ENCODE assay signal across 18 mouse cellular contexts in genomic region chr1:64173708-64174107, GRCm38 (mm10). TPM values are rescaled to one million over a fixed set of nuclear protein-coding genes. Genes with fewer than 3 reads are reported as not detected.
DNase-seq lines count a peak whose midpoint lies in the region; ATAC-seq and TF ChIP-seq lines count a peak whose summit lies in the region.
"Had no signal": no experiment of that assay in that cellular context is flagged by ENCODE, and none has a peak within 500 bp of the region (broad histone marks: within the 10 kb centered on the region; RNA-seq: fewer than 3 reads in every experiment).

No protein-coding gene starts in this region.

- H3K9ac ChIP-seq in neural tube, embryonic 12.5 days: no peak overlapping the region
- H3K9ac ChIP-seq: embryonic facial prominence, embryonic 15.5 days; heart, embryonic 12.5 days; limb, embryonic 13.5 days; liver, embryonic 15.5 days had no signal

- H3K4me3 ChIP-seq in hindbrain, embryonic 10.5 days: no peak overlapping the region
- H3K4me3 ChIP-seq in midbrain, embryonic 10.5 days: no peak overlapping the region
- H3K4me3 ChIP-seq in neural tube, embryonic 12.5 days: no peak overlapping the region
- H3K4me3 ChIP-seq in layer of hippocampus, adult 2 months: no peak overlapping the region
- H3K4me3 ChIP-seq: embryonic facial prominence, embryonic 15.5 days; forebrain, embryonic 10.5 days; heart, embryonic 12.5 days; limb, embryonic 13.5 days; liver, embryonic 15.5 days; myocyte had no signal

- peaks cover 36% of the 10 kb centered on the region for H3K4me1 ChIP-seq in hindbrain, embryonic 10.5 days (replicated peaks)
- peaks cover 35% of the 10 kb centered on the region for H3K4me1 ChIP-seq in midbrain, embryonic 10.5 days
- peaks cover 18% of the 10 kb centered on the region for H3K4me1 ChIP-seq in neural tube, embryonic 12.5 days
- H3K4me1 ChIP-seq: embryonic facial prominence, embryonic 15.5 days; heart, embryonic 12.5 days; liver, embryonic 15.5 days had no signal

- H3K27me3 ChIP-seq in hindbrain, embryonic 10.5 days (ENCODE audit: insufficient read depth, poor library complexity, severe bottlenecking): no peaks in the 10 kb centered on the region
- no peaks in the 10 kb centered on the region for H3K27me3 ChIP-seq in midbrain, embryonic 10.5 days (ENCODE audit: low read depth, poor library complexity, severe bottlenecking)
- H3K27me3 ChIP-seq in neural tube, embryonic 12.5 days (replicated peaks): no peaks in the 10 kb centered on the region
- H3K27me3 ChIP-seq: embryonic facial prominence, embryonic 15.5 days; heart, embryonic 12.5 days; liver, embryonic 15.5 days had no signal

- no peaks in the 10 kb centered on the region for H3K36me3 ChIP-seq in hindbrain, embryonic 10.5 days
- no peaks in the 10 kb centered on the region for H3K36me3 ChIP-seq in midbrain, embryonic 10.5 days
- H3K36me3 ChIP-seq in neural tube, embryonic 12.5 days: no peaks in the 10 kb centered on the region
- H3K36me3 ChIP-seq: embryonic facial prominence, embryonic 15.5 days; forebrain, embryonic 10.5 days; heart, embryonic 12.5 days; limb, embryonic 13.5 days; liver, embryonic 15.5 days had no signal

- ATAC-seq in neural tube, embryonic 12.5 days (ENCODE audit: low FRiP score, low read depth): peak; percentile 85; the same call in 1 of the 2 replicates
- ATAC-seq: intestine, embryonic 16.5 days; lung, postnatal 0 days had no signal

- 0 out of 2 replicates have a peak, but pooled peaks cover 6% of the 10 kb centered on the region for H3K9me3 ChIP-seq in hindbrain, embryonic 10.5 days
- no peaks in the 10 kb centered on the region for H3K9me3 ChIP-seq in midbrain, embryonic 10.5 days (replicated peaks)
- no peaks in the 10 kb centered on the region for H3K9me3 ChIP-seq in neural tube, embryonic 12.5 days
- H3K9me3 ChIP-seq: embryonic facial prominence, embryonic 15.5 days; heart, embryonic 12.5 days; limb, embryonic 13.5 days; liver, embryonic 15.5 days had no signal

- no peak for TF ChIP-seq CTCF in layer of hippocampus, adult 2 months (conservative IDR thresholded peaks at IDR 0.05)

- DNase-seq in embryo, embryonic 10 days (ENCODE audit: low spot score): peak; percentile 35
- no peak for DNase-seq in embryo, embryonic 9.5 days (ENCODE audit: extremely low spot score)
- peak; percentile 34 for DNase-seq in hindbrain, embryonic 10.5 days (ENCODE audit: low spot score)
- no peak for DNase-seq in midbrain, embryonic 10.5 days (ENCODE audit: low spot score)
- no peak for DNase-seq in kidney, postnatal 10 days
- DNase-seq in urinary bladder, adult 18-20 months (ENCODE audit: low spot score in 2 of 2): no peak
- DNase-seq in layer of hippocampus, adult 2 months (ENCODE audit: low spot score in 2 of 2): no peak
- DNase-seq: cerebellum, adult 11 months; thymus, postnatal 25 days had no signal

- H3K4me2 ChIP-seq in neural tube, embryonic 12.5 days (replicated peaks): peak overlapping the region; percentile 27
- H3K4me2 ChIP-seq: embryonic facial prominence, embryonic 15.5 days; heart, embryonic 12.5 days; limb, embryonic 13.5 days; liver, embryonic 15.5 days had no signal

- WGBS in hindbrain, embryonic 10.5 days: 33% methylated on average over 4 of the region's 4 CpGs
- WGBS in midbrain, embryonic 10.5 days: 42% methylated on average over 4 of the region's 4 CpGs
- WGBS in neural tube, embryonic 12.5 days: 16% methylated on average over 4 of the region's 4 CpGs

- peak overlapping the region; percentile 72; the same call in 1 of the 2 replicates for H3K27ac ChIP-seq in hindbrain, embryonic 10.5 days
- peak overlapping the region; percentile 68 for H3K27ac ChIP-seq in midbrain, embryonic 10.5 days (replicated peaks)
- H3K27ac ChIP-seq in neural tube, embryonic 12.5 days: no peak overlapping the region
- no peak overlapping the region for H3K27ac ChIP-seq in layer of hippocampus, adult 2 months
- H3K27ac ChIP-seq: embryonic facial prominence, embryonic 15.5 days; forebrain, embryonic 10.5 days; limb, embryonic 13.5 days; liver, embryonic 15.5 days had no signal

RNA-seq across cellular contexts. Expression of gene Klf7, which starts 51.6 kb away (rescaled TPM):
- 21.7 and 28.3 TPM in 2 replicates for polyA plus RNA-seq in hindbrain, embryonic 10.5 days (2016; fragmentation: Nextera tagmentation; extraction: Ambion mirVana)
- polyA plus RNA-seq in midbrain, embryonic 10.5 days (2016; fragmentation: Nextera tagmentation; extraction: Ambion mirVana): 21.2 and 27.0 TPM in 2 replicates
- 56.7 and 59.4 TPM in 2 replicates for polyA plus RNA-seq in neural tube, embryonic 12.5 days (2016; fragmentation: Nextera tagmentation; extraction: Ambion mirVana)
- 10 to 100 TPM; 30.1 to 31.9 TPM for total RNA-seq in layer of hippocampus, adult 2 months (2021)

Comparison
In these comparisons a context has a peak if more than half of its experiments do, and no peak if none do; other contexts are left out.
1. DNase-seq: peak in embryo, embryonic 10 days (single experiment) and hindbrain, embryonic 10.5 days (single experiment); none in embryo, embryonic 9.5 days (single experiment), midbrain, embryonic 10.5 days (single experiment), kidney, postnatal 10 days (single experiment), urinary bladder, adult 18-20 months (0 of 2) and layer of hippocampus, adult 2 months (0 of 2).
2. H3K27ac ChIP-seq: peak in hindbrain, embryonic 10.5 days (single experiment) and midbrain, embryonic 10.5 days (single experiment); none in neural tube, embryonic 12.5 days (single experiment) and layer of hippocampus, adult 2 months (single experiment).